Mouse (Mus musculus) adrenal gland, adult (tissue): ENCODE measurements around the gene Vsig10.

Experiments
- DNase-seq, 2 experiments: peaks; one replicate each; pipeline ENCODE4 v3.0.0; 2022 to 2023; ENCODE audit warnings: low spot score in 1 of 2; ENCODE audit not compliant: inconsistent age in 2 of 2

Gene Vsig10

GRCm38 (mm10) chr5:117354121-117354520, 35.2 kb downstream of the Vsig10 start:
- DNase-seq, result no peak

- peak in 1 of 2 experiments; percentile 57 for DNase-seq
These were observed 36.9 kb downstream of the Vsig10 start for GRCm38 (mm10) chr5:117355648-117356303.

DNA sequence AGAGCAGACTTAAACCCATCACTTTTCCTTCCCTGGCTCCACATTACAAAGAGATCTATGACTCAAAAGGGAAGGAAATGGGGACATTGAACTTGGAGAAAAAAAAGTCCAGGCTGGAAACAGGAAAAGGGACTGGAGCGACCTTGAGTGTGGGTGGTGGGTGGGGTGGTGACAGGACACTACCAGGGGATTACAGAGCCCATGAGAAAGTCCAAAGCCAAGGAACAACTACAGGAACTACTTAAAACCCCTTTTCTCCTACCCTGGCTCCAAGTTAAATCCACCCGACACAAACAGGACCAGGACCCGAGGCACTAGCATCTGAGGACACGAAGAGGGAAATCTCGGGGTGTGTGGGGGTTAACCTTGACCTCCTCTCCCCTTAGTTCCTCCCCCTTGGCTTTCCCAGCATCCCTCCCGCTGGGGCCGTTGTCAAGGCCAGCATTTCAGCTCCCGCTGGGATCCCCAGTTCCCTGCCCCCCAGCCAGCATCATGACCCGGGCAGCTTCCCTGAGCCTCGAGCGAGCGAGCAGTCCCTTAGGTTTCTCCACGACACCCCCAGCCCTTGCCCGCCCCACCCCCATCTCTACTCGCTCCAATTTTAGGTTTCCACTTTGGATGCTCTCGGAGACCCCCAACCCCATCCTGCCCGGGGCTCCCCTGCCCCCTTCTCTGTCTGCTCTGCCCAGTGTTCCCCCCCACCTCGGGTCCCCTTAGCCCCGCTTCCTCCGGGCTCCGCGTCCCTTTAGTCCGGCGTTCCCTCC, 37.7 kb downstream of the Vsig10 start:
- peak; percentile 88 to 94 for DNase-seq

GRCm38 (mm10) chr5:117357129-117357477, 38.2 kb downstream of the Vsig10 start, which contains the start of gene Wsb2:
Wsb2 (plus strand) TSS chr5:117357304.
- DNase-seq, result peak; percentile 91 to 95

GRCm38 (mm10) chr5:117357478-117358247, 38.8 kb downstream of the Vsig10 start:
- peak in 1 of 2 experiments; percentile 91 for DNase-seq

DNA sequence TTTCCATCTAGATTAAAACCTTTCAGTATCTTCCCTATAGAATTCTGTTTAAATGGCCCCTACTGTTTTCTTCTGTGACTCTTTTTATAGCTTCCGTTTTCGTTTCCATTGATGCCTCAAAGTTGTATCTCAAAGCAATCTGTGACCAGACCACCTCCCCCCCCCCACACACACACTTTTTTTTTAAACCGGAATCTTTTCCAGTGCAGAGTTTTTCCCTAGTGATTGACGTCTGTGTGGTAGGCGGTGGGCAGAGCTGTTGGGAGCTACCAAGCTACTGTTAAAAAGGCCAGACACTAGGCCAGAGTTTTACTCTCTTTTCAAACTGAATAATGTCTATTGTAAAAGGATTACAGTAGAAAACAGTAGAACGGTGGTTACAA, 39.4 kb downstream of the Vsig10 start:
- no peak for DNase-seq

DNA sequence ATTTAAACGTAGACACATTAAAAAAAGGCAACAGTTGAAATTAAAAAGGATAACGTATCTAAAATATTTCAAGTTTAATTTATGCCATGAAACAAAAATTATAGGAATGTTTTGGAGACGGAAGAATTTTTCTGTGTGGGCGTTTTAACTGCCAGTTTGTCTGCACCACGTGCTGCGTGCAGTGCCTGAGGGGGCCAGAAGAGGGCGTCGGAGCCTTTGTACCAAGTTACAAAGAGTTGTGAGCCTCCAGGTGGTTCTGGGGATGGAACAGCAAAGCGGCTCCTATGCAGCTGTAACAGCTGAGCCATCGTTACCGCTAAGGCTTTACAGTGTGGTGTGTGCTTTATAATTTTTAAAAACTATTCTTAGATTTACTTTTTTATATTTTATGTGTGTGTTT, 39.8 kb downstream of the Vsig10 start:
- DNase-seq, result peak; percentile 79 to 92

- peak in 1 of 2 experiments; percentile 68 for DNase-seq
These were observed 40.8 kb downstream of the Vsig10 start for GRCm38 (mm10) chr5:117359497-117360227.

- peak in 1 of 2 experiments; percentile 75 for DNase-seq
These were observed 41.3 kb downstream of the Vsig10 start for GRCm38 (mm10) chr5:117360228-117360515.

DNA sequence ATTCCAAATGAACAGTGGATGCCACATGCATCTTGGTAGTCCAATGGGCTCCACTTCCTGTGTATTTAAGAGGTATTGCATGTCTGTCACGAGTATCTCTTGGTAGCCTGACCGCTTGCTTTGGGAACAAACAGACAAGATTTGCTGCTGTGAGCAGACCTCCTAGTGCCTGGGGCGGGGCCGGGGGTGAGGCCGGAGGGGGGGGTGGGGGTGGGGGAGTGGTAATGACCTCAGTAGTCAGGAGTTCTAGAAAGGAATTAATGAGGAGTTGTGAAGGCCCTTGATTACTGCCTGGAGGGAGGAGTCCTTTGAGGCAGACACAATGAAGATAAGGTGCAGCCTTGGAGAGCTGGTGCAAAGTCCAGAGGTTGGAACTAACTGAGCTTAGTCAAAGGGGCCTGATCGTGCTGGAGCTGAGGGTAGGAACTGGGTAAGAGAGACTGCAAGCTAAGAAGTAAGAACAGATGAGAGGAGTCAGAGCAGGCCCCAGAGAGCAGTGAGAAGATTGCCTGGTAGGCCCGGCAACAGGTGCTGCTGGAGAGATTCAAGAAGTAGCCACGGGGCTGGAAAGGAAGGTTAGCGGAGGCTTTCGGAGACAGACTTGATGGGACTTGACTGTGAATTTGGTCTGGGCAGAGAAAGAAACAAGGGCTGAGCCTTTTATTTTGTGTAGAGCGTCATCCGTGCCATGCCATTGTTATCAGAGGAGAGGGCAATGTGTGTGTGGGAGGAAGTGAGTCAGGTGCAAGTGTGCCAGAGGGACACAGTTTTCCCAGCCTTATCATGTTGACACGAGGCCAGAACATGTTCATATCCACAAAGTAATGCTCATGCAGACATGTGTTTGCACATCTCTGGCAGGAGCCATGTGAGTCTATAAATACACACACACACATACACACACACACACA, 42.0 kb downstream of the Vsig10 start:
- DNase-seq, result peak; percentile 73 to 85

DNA sequence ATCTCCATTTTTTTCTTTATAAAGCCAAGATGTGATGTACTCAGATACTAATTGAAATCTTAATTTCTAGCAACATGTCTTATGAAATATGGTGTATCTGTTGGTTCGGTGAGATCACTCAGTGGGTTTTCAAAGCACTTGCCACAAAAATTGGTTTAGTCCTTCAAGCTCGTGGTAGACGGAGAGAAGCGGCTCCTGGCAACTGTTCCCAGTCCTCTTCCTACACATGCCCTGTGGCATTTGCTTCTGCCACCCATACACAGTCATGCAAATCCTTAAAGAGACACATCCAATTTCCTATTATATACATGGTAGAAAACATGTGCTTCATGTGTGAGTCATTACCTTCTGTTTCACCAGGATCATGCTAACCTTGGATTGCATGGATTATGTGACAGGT, 42.7 kb downstream of the Vsig10 start:
- DNase-seq, result peak in 1 of 2 experiments; percentile 55

- peak; percentile 83 to 90 for DNase-seq
These were observed 44.3 kb downstream of the Vsig10 start for GRCm38 (mm10) chr5:117363066-117363782.

GRCm38 (mm10) chr5:117364821-117365220, 45.9 kb downstream of the Vsig10 start:
- DNase-seq, result no peak

DNA sequence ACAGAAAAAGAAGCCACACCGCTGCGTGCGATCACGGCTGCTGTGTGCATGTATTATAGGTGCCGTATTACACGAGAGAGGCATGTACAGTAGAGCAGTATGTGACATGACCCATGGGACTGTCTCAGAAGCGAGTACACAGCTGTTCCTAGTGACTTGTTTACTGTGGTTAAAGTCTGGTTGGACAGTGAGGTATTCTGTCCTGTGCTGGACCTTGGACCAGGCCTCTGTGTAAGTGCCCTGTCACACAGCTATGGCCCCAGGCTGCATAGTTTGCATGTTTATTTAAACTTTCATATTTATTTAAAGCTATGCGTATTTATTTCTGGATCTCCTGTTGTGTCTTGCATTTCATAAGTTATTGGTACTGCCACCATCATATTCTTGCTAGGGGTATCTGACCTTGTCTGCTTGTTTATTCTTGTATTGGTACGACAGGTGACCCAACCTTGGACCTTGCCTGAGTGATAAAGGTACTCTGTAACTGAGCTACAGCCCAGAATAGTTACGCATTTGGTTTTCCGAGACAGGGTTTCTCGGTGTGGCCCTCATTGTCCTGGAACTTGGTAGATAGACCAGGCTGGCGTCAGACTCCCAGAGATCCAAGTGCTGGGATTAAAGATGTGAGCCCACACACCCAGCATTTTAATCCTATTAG, 47.1 kb downstream of the Vsig10 start:
- no peak for DNase-seq

- no peak for DNase-seq
These were observed 48.3 kb downstream of the Vsig10 start for GRCm38 (mm10) chr5:117367206-117367605.

GRCm38 (mm10) chr5:117370592-117370991, 51.7 kb downstream of the Vsig10 start:
- peak in 1 of 2 experiments; percentile 65 for DNase-seq

DNA sequence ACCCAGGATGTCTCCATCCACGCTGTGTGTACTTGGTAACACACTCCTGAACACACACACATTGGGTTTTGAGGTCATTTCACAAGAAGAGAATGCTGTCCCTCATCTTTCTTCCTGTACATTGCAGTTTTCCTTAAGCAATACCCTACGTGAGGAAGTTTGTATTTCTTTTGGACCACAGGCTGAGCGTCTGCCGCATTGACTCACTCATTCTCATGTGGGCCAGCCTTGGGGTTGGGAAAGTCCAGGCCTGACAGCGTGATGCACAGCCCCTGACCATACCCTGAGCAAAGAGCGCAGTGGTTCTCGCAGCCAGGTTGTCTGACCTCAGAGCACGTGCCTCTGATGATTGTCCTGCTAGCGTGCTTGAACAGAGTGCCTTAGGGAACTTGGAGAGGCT, 54.5 kb downstream of the Vsig10 start:
- no peak for DNase-seq

GRCm38 (mm10) chr5:117374372-117375049, 55.6 kb downstream of the Vsig10 start:
- DNase-seq, result peak in 1 of 2 experiments; percentile 31
